Comparison of ENCODE assay signal across 21 mouse cellular contexts in genomic region chr5:125330191-125330590, GRCm38 (mm10). TPM values are rescaled to one million over a fixed set of nuclear protein-coding genes. Genes with fewer than 3 reads are reported as not detected.
A peak's percentile ranks its signal among the peaks of the same experiment; 100 is the strongest.
DNase-seq lines count a peak whose midpoint lies in the region; ATAC-seq and TF ChIP-seq lines count a peak whose summit lies in the region.
"Had no signal": no experiment of that assay in that cellular context is flagged by ENCODE, and none has a peak within 500 bp of the region (broad histone marks: within the 10 kb centered on the region; RNA-seq: fewer than 3 reads in every experiment).

No protein-coding gene starts in this region.

- no peak for DNase-seq in heart, embryonic 10.5 days (ENCODE audit: low spot score)
- DNase-seq in heart, adult 9 months (ENCODE audit: low spot score in 2 of 2), result no peak
- DNase-seq in kidney, postnatal 25 days, result no peak
- no peak for DNase-seq in testis, postnatal 10 days (ENCODE audit: low spot score)
- no peak for DNase-seq in lung, postnatal 25 days (ENCODE audit: low spot score)
- DNase-seq: cerebellum, adult 2 months; gastrocnemius, postnatal 10 days; layer of hippocampus, adult 9-11 months; left cerebral cortex, postnatal 4 days; lung, adult 18-20 months; lung, postnatal 14 days had no signal

- no peak for TF ChIP-seq CTCF in testis, adult 2 months (IDR thresholded peaks at IDR 0.05; ENCODE audit: control insufficient read depth, insufficient read depth, insufficient replicate concordance, low read depth, low read length)

- H3K9me3 ChIP-seq in heart, embryonic 10.5 days, result no peaks in the 10 kb centered on the region
- no peaks in the 10 kb centered on the region for H3K9me3 ChIP-seq in kidney, embryonic 14.5 days (ENCODE audit: control insufficient read depth, low read length)
- H3K9me3 ChIP-seq: forebrain, embryonic 12.5 days; neural tube, embryonic 15.5 days had no signal

- 0 out of 2 replicates have a peak, but pooled peaks cover 7% of the 10 kb centered on the region for H3K36me3 ChIP-seq in heart, embryonic 10.5 days
- no peaks in the 10 kb centered on the region for H3K36me3 ChIP-seq in kidney, embryonic 14.5 days (ENCODE audit: control insufficient read depth, insufficient read depth, low read length)
- H3K36me3 ChIP-seq in testis, adult 2 months (ENCODE audit: control insufficient read depth, insufficient read depth, low read length), result no peaks in the 10 kb centered on the region
- H3K36me3 ChIP-seq: forebrain, embryonic 12.5 days; neural tube, embryonic 15.5 days had no signal

- H3K4me2 ChIP-seq in kidney, embryonic 14.5 days (replicated peaks; ENCODE audit: low read depth, low read length), result no peak overlapping the region
- H3K4me2 ChIP-seq: forebrain, embryonic 12.5 days; neural tube, embryonic 15.5 days had no signal

- 70% methylated on average over 9 of the region's 9 CpGs for WGBS in heart, embryonic 10.5 days
- 81% methylated on average over 9 of the region's 9 CpGs for WGBS in kidney, embryonic 14.5 days

- no peak for TF ChIP-seq POLR2A in testis, adult 2 months (IDR thresholded peaks at IDR 0.05; ENCODE audit: control insufficient read depth, low read depth, low read length)

- H3K9ac ChIP-seq in kidney, embryonic 14.5 days (ENCODE audit: low read depth, low read length), result 0 out of 2 replicates have a peak overlapping the region, but pooled peaks have one; percentile 23
- H3K9ac ChIP-seq: forebrain, embryonic 12.5 days; neural tube, embryonic 15.5 days had no signal

- no peaks in the 10 kb centered on the region for H3K27me3 ChIP-seq in heart, embryonic 10.5 days (ENCODE audit: insufficient read depth, poor library complexity, severe bottlenecking)
- no peaks in the 10 kb centered on the region for H3K27me3 ChIP-seq in kidney, embryonic 14.5 days (ENCODE audit: control insufficient read depth, insufficient read depth, low read length)
- no peaks in the 10 kb centered on the region for H3K27me3 ChIP-seq in testis, adult 2 months (ENCODE audit: control insufficient read depth, insufficient read depth, low read length)
- H3K27me3 ChIP-seq: CH12.LX; forebrain, embryonic 12.5 days; megakaryocyte, embryonic 14.5 days; neural tube, embryonic 15.5 days had no signal

- H3K4me3 ChIP-seq in heart, embryonic 10.5 days, result no peak overlapping the region
- no peak overlapping the region for H3K4me3 ChIP-seq in kidney, embryonic 14.5 days (ENCODE audit: low read length)
- peak overlapping the region; percentile 30 for H3K4me3 ChIP-seq in testis, adult 2 months (ENCODE audit: control insufficient read depth, low read depth, low read length)
- H3K4me3 ChIP-seq: forebrain, embryonic 12.5 days; left cerebral cortex, adult 2 months; megakaryocyte, embryonic 14.5 days; neural tube, embryonic 15.5 days had no signal

- H3K27ac ChIP-seq in heart, embryonic 10.5 days, result peak overlapping the region; percentile 84
- no peak overlapping the region for H3K27ac ChIP-seq in kidney, embryonic 14.5 days (ENCODE audit: low read depth, low read length)
- no peak overlapping the region; the same call in 1 of the 2 replicates for H3K27ac ChIP-seq in testis, adult 2 months (ENCODE audit: control insufficient read depth, insufficient read depth, low read depth, low read length)
- H3K27ac ChIP-seq: left cerebral cortex, adult 2 months; neural tube, embryonic 15.5 days had no signal

- ATAC-seq in kidney, embryonic 14.5 days (ENCODE audit: low FRiP score, low TSS enrichment), result no peak
- ATAC-seq: hindbrain, embryonic 16.5 days; intestine, embryonic 16.5 days; midbrain, embryonic 16.5 days had no signal

- peaks cover 77% of the 10 kb centered on the region for H3K4me1 ChIP-seq in heart, embryonic 10.5 days
- H3K4me1 ChIP-seq in kidney, embryonic 14.5 days (ENCODE audit: control insufficient read depth, insufficient read depth, low read length), result peaks cover 17% of the 10 kb centered on the region
- H3K4me1 ChIP-seq in testis, adult 2 months (ENCODE audit: control insufficient read depth, insufficient read depth, low read length), result peaks cover 16% of the 10 kb centered on the region

RNA-seq across cellular contexts. Expression of gene Scarb1, which starts 10.7 kb away (rescaled TPM):
- 73.1 and 94.3 TPM in 2 replicates for polyA plus RNA-seq in heart, embryonic 10.5 days (2016; fragmentation: Nextera tagmentation; extraction: Ambion mirVana)
- 34.8 and 48.8 TPM in 2 replicates for polyA plus RNA-seq in kidney, embryonic 14.5 days (2014; fragmentation: Nextera tagmentation; extraction: Ambion mirVana)
- 172 and 188 TPM in 2 replicates for polyA plus RNA-seq in testis, adult 2 months (2012; rRNA removed)

RNA-seq across cellular contexts. Expression of gene Gm10382, which starts 58.9 kb away (rescaled TPM):
- polyA plus RNA-seq in heart, embryonic 10.5 days (2016; fragmentation: Nextera tagmentation; extraction: Ambion mirVana), result 0.34 and 0.67 TPM in 2 replicates
- 0.16 and 0.41 TPM in 2 replicates for polyA plus RNA-seq in kidney, embryonic 14.5 days (2014; fragmentation: Nextera tagmentation; extraction: Ambion mirVana)
- polyA plus RNA-seq in testis, adult 2 months (2012; rRNA removed), result 84.2 and 109 TPM in 2 replicates

RNA-seq across cellular contexts. Expression of gene Ubc, which starts 59.8 kb away (rescaled TPM):
- 921 and 966 TPM in 2 replicates for polyA plus RNA-seq in heart, embryonic 10.5 days (2016; fragmentation: Nextera tagmentation; extraction: Ambion mirVana)
- polyA plus RNA-seq in kidney, embryonic 14.5 days (2014; fragmentation: Nextera tagmentation; extraction: Ambion mirVana), result 715 and 1,051 TPM in 2 replicates
- polyA plus RNA-seq in testis, adult 2 months (2012; rRNA removed), result 1,188 and 1,319 TPM in 2 replicates

Comparison
In these comparisons a context has a peak if more than half of its experiments do, and no peak if none do; other contexts are left out.
1. RNA of gene Gm10382, which starts 58.9 kb away (polyA plus RNA-seq): 84.2 to 109 TPM in testis, adult 2 months; 0.34 to 0.67 TPM in heart, embryonic 10.5 days and 0.16 to 0.41 TPM in kidney, embryonic 14.5 days; every median in the first group is over 10 times any median in the second.